Mouse (Mus musculus) brain, embryonic 14.5 days (tissue): ENCODE data around the gene Olfr1233.

Experiments used
- CTCF ChIP-seq: fragments of 200-500 bp; IDR thresholded peaks from 2 replicates; pipeline ENCODE4 v1.5.1; 2012; ENCODE audit warnings: inconsistent platforms, mild to moderate bottlenecking, moderate library complexity, borderline replicate concordance; ENCODE audit not compliant: insufficient read depth, insufficient read length; ENCODE audit errors: extremely low read depth
- POLR2A ChIP-seq: fragments of 200-500 bp; IDR thresholded peaks from 2 replicates; pipeline ENCODE4 v1.6.1; 2012; ENCODE audit warnings: mild to moderate bottlenecking, inconsistent platforms, borderline replicate concordance; ENCODE audit not compliant: poor library complexity, insufficient read depth, insufficient read length, severe bottlenecking; ENCODE audit errors: extremely low read depth

- TF ChIP-seq CTCF, result no peak
- no peak for TF ChIP-seq POLR2A
Observed at GRCm38 (mm10) chr2:89287914-89288313, 54.3 kb downstream of the Olfr1233 start, which contains the start of gene Olfr1229.
